Mouse (Mus musculus) liver, embryonic 16.5 days (tissue): Measurements from ENCODE around the gene Catsperb. TPM values are rescaled to one million over a fixed set of nuclear protein-coding genes. Genes with fewer than 3 reads are reported as not detected.
"Not testable (repeated sequence)": the region's sequence is repeated elsewhere in the genome, so short reads cannot be mapped to it uniquely, and the experiment has no call there.

Source experiments
- ATAC-seq: fragments of 200-750 bp; cut with Nextera tagmentation; 2 replicates; pipeline ENCODE4 v1.8.0; 2017; ENCODE audit warnings: low read depth, mild to moderate bottlenecking, moderate number of reproducible peaks, moderate library complexity
- H3K27ac ChIP-seq: fragments of 300-500 bp; sonication (generic); 2 replicates; pipeline ENCODE4 v1.5.1; 2014; ENCODE audit warnings: mild to moderate bottlenecking, low read length
- H3K27me3 ChIP-seq: fragments of 300-500 bp; sonication (generic); 2 replicates; pipeline ENCODE4 v1.6.1; 2014; ENCODE audit warnings: low read depth, low read length, mixed read lengths; ENCODE audit not compliant: control insufficient read depth, insufficient read depth
- H3K36me3 ChIP-seq: fragments of 300-500 bp; sonication (generic); 2 replicates; pipeline ENCODE4 v1.6.1; 2014; ENCODE audit warnings: mild to moderate bottlenecking; ENCODE audit not compliant: control insufficient read depth, insufficient read depth
- H3K4me1 ChIP-seq: fragments of 300-500 bp; sonication (generic); 2 replicates; pipeline ENCODE4 v1.6.1; 2014; ENCODE audit warnings: low read depth, low read length, mixed read lengths; ENCODE audit not compliant: control insufficient read depth
- H3K4me2 ChIP-seq: fragments of 300-500 bp; sonication (generic); 2 replicates; pipeline ENCODE4 v1.6.1; 2014; ENCODE audit warnings: low read depth, low read length, mixed read lengths
- H3K4me3 ChIP-seq: fragments of 300-500 bp; sonication (generic); 2 replicates; pipeline ENCODE4 v1.5.1; 2014; ENCODE audit warnings: low read depth, mild to moderate bottlenecking, low read length
- H3K9ac ChIP-seq: fragments of 300-500 bp; sonication (generic); 2 replicates; pipeline ENCODE4 v1.6.1; 2014; ENCODE audit warnings: low read depth, low read length
- H3K9me3 ChIP-seq: fragments of 300-500 bp; sonication (generic); replicated peaks from 2 replicates; pipeline ENCODE4 v1.6.1; 2016; ENCODE audit warnings: low read length; ENCODE audit not compliant: control insufficient read depth
- WGBS: fragments of 180-500 bp; shearing (Covaris S2); extraction: QIAGEN DNeasy Blood & Tissue Kit; methylation state at CpG from one replicate; pipeline ENCODE4 v1.1.7; 2014; ENCODE audit not compliant: insufficient replicate concordance; 5-methylcytosine and 5-hydroxymethylcytosine counted together
- polyA plus RNA-seq: library from polyadenylated mRNA; unstranded; fragments of >200 nt; fragmentation: Nextera tagmentation; extraction: Ambion mirVana; gene quantifications from 2 replicates; pipeline ENCODE4 v1.2.1, GENCODE M21; 2015

Catsperb gene
- polyA plus RNA-seq: not detected in 2 replicates

GRCm38 (mm10) chr12:101404353-101404752 lies at the start of gene Catsperb:
Catsperb (plus strand) TSS chr12:101404653.
- not testable (repeated sequence) for H3K4me3 ChIP-seq, H3K27me3 ChIP-seq, H3K9me3 ChIP-seq, H3K4me1 ChIP-seq, ATAC-seq, H3K9ac ChIP-seq, H3K27ac ChIP-seq, H3K36me3 ChIP-seq, H3K4me2 ChIP-seq
- 72% methylated on average over 1 of the region's 1 CpGs for WGBS

- not testable (repeated sequence) for H3K36me3 ChIP-seq, H3K4me2 ChIP-seq, H3K27ac ChIP-seq, H3K4me1 ChIP-seq, H3K27me3 ChIP-seq, H3K4me3 ChIP-seq, H3K9me3 ChIP-seq, H3K9ac ChIP-seq, ATAC-seq
- WGBS: 40% methylated on average over 1 of the region's 1 CpGs
These were observed 43.0 kb upstream of the Catsperb start for GRCm38 (mm10) chr12:101361468-101361867.

GRCm38 (mm10) chr12:101381460-101381859 lies 23.0 kb upstream of the Catsperb start:
- ATAC-seq, H3K27ac ChIP-seq, H3K4me2 ChIP-seq, H3K36me3 ChIP-seq, H3K4me3 ChIP-seq, H3K27me3 ChIP-seq, H3K4me1 ChIP-seq, H3K9me3 ChIP-seq, H3K9ac ChIP-seq: not testable (repeated sequence)
- WGBS: no CpG with 5 or more reads among the region's 1 CpGs

GRCm38 (mm10) chr12:101426131-101426530 lies 21.7 kb downstream of the Catsperb start:
- Histone ChIP-seq H3K4me2 (no peak overlapping the region), H3K4me3 (no peak overlapping the region), H3K36me3 (no peaks in the 10 kb centered on the region), H3K9ac (no peak overlapping the region), H3K27ac (no peak overlapping the region), H3K27me3 (no peaks in the 10 kb centered on the region), H3K4me1 (no peaks in the 10 kb centered on the region), H3K9me3 (no peaks in the 10 kb centered on the region)
- ATAC-seq: no peak
- WGBS: 38% methylated on average over 1 of the region's 1 CpGs

GRCm38 (mm10) chr12:101462051-101462450 lies 57.6 kb downstream of the Catsperb start:
- ATAC-seq: no peak
- H3K27me3 ChIP-seq: no peaks in the 10 kb centered on the region
- H3K4me3 ChIP-seq: no peak overlapping the region
- H3K9ac ChIP-seq: no peak overlapping the region
- H3K4me2 ChIP-seq: no peak overlapping the region
- H3K9me3 ChIP-seq: no peaks in the 10 kb centered on the region
- WGBS: 64% methylated on average over 5 of the region's 5 CpGs
- H3K36me3 ChIP-seq: no peaks in the 10 kb centered on the region
- no peaks in the 10 kb centered on the region for H3K4me1 ChIP-seq
- no peak overlapping the region for H3K27ac ChIP-seq

GRCm38 (mm10) chr12:101483571-101483970 lies 79.1 kb downstream of the Catsperb start:
- H3K4me2 ChIP-seq: no peak overlapping the region
- H3K4me1 ChIP-seq: no peaks in the 10 kb centered on the region
- no peak for ATAC-seq
- no peak overlapping the region for H3K9ac ChIP-seq
- H3K36me3 ChIP-seq: no peaks in the 10 kb centered on the region
- H3K9me3 ChIP-seq: no peaks in the 10 kb centered on the region
- no peak overlapping the region for H3K27ac ChIP-seq
- no peaks in the 10 kb centered on the region for H3K27me3 ChIP-seq
- H3K4me3 ChIP-seq: no peak overlapping the region

DNA sequence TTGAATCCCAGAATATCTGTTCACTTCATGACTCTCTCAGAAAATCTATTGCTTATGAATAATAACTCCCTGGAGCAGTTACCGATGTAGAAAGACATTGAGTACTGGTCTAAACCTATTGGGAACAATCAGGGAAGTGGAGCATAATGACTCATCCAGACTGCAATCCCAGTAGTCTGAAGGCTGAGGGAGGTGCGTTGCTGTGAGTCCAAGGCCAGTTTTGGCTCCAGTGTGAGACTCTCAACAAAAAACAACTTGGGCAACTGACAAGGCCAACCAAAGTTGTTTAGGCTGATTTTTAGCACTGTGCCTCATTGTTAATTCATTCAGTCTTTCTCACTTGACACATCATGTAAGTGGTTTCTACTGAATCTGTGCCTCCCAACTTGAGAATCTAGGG lies 106.9 kb downstream of the Catsperb start:
- not testable (repeated sequence) for H3K27me3 ChIP-seq, H3K4me1 ChIP-seq, H3K9ac ChIP-seq, ATAC-seq, H3K4me2 ChIP-seq, H3K27ac ChIP-seq, H3K9me3 ChIP-seq, H3K4me3 ChIP-seq, H3K36me3 ChIP-seq
- WGBS: 59% methylated on average over 2 of the region's 2 CpGs

- H3K4me3 ChIP-seq, H3K36me3 ChIP-seq, H3K27ac ChIP-seq, H3K9me3 ChIP-seq, H3K9ac ChIP-seq, H3K4me2 ChIP-seq, ATAC-seq, H3K4me1 ChIP-seq, H3K27me3 ChIP-seq: not testable (repeated sequence)
These were observed 202.2 kb downstream of the Catsperb start for GRCm38 (mm10) chr12:101606622-101607021.

DNA sequence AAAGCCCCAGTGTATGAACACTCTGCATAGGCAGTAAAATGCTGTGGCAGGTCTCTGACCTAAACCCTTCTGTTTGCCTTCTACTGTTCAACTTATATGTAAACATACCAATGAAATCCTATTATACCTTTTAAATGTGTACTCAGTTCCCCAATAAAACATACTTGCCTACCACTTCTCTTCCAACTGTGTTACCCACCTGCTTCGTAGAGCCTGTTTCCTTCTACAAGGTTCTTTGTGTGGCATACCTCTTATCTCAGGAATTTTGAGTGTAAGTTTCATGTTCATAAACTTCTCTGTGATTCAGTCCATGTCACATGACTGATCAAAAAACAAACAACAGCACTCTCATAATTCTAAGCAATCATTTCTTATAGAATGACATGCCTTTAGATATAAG lies 228.7 kb downstream of the Catsperb start:
- Histone ChIP-seq H3K9me3 (no peaks in the 10 kb centered on the region), H3K4me1 (no peaks in the 10 kb centered on the region), H3K27ac (no peak overlapping the region), H3K9ac (no peak overlapping the region), H3K36me3 (no peaks in the 10 kb centered on the region), H3K4me3 (no peak overlapping the region), H3K27me3 (no peaks in the 10 kb centered on the region), H3K4me2 (no peak overlapping the region)
- 63% methylated on average over 1 of the region's 1 CpGs for WGBS
- ATAC-seq: no peak

DNA sequence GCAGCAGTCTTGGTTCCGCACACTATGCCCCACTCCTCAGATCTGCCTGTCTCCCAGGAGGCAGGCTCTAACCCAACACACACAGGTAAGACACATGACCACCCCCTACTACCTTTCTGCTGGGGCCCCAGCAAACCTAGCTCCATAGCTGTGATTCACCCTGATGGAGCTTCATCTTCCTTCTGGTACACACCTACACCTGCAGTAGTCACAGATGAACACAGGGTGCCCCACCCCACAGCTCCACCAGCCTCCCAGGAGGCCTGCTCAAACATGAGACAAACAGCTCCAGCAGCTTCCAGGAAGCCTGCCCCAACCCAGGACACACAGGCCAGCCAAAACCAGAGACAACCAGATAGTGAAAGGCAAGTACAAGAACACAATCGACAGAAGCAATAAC lies 263.0 kb downstream of the Catsperb start:
- WGBS: 69% methylated on average over 2 of the region's 2 CpGs
- ATAC-seq: no peak
- H3K4me1 ChIP-seq: no peaks in the 10 kb centered on the region
- H3K4me3 ChIP-seq: no peak overlapping the region
- H3K4me2 ChIP-seq: no peak overlapping the region
- H3K9me3 ChIP-seq: no peaks in the 10 kb centered on the region
- H3K9ac ChIP-seq: no peak overlapping the region
- H3K27ac ChIP-seq: no peak overlapping the region
- H3K27me3 ChIP-seq: no peaks in the 10 kb centered on the region
- no peaks in the 10 kb centered on the region for H3K36me3 ChIP-seq
